Mouse (Mus musculus): ENCODE measurements around the gene Dcdc2a. TPM values are rescaled to one million over a fixed set of nuclear protein-coding genes. Genes with fewer than 3 reads are reported as not detected.

The Dcdc2a gene
- polyA plus RNA-seq, 1 experiment from 2014 or later = 2.5 TPM

Other genes with a start within 250 kb of the Dcdc2a start
- 47.5 and 49.0 TPM in 2 replicates for gene Acot13, start 224.5 kb upstream of the Dcdc2a start, polyA plus RNA-seq (2016; fragmentation: Nextera tagmentation; extraction: Ambion mirVana)
- gene Tdp2, start 224.3 kb upstream of the Dcdc2a start, polyA plus RNA-seq (2016; fragmentation: Nextera tagmentation; extraction: Ambion mirVana) = 69.3 and 69.7 TPM in 2 replicates
- 1.8 and 2.0 TPM in 2 replicates for gene D130043K22Rik, start 210.9 kb upstream of the Dcdc2a start, polyA plus RNA-seq (2016; fragmentation: Nextera tagmentation; extraction: Ambion mirVana)
- 9.9 and 10.1 TPM in 2 replicates for gene Aldh5a1, start 118.3 kb upstream of the Dcdc2a start, polyA plus RNA-seq (2016; fragmentation: Nextera tagmentation; extraction: Ambion mirVana)
- gene Gpld1, start 112.9 kb upstream of the Dcdc2a start, polyA plus RNA-seq (2016; fragmentation: Nextera tagmentation; extraction: Ambion mirVana) = 0.34 and 0.63 TPM in 2 replicates
- 31.1 and 35.5 TPM in 2 replicates for gene Mrs2, start 35.6 kb upstream of the Dcdc2a start, polyA plus RNA-seq (2016; fragmentation: Nextera tagmentation; extraction: Ambion mirVana)
- gene Nrsn1, start 214.5 kb downstream of the Dcdc2a start, polyA plus RNA-seq (2016; fragmentation: Nextera tagmentation; extraction: Ambion mirVana) = 16.3 and 19.2 TPM in 2 replicates